Mouse (Mus musculus) frontal cortex, postnatal 10 days (tissue): ENCODE results near the gene Pcgf1.

Experiments
- DNase-seq, 2 experiments: peaks; one replicate each; pipeline ENCODE4 v3.0.0; 2022; ENCODE audit warnings: low spot score in 2 of 2, mixed read lengths in 1 of 2

Pcgf1 gene

GRCm38 (mm10) chr6:83122961-83123360, 45.3 kb downstream of the Pcgf1 start:
- no peak for DNase-seq

- DNase-seq = peak; percentile 86 to 87
Measured at GRCm38 (mm10) chr6:83124851-83125312, 47.2 kb downstream of the Pcgf1 start.

GRCm38 (mm10) chr6:83125331-83125730, 47.7 kb downstream of the Pcgf1 start, which contains the start of gene Ino80b:
Gene Ino80b (minus strand): TSS chr6:83125431.
- DNase-seq = no peak

- no peak for DNase-seq
Measured at GRCm38 (mm10) chr6:83127419-83127818, 49.8 kb downstream of the Pcgf1 start.
